Mouse (Mus musculus) ES-Bruce4 (cell line): ENCODE data around the gene Gdpd5. TPM values are rescaled to one million over a fixed set of nuclear protein-coding genes. Genes with fewer than 3 reads are reported as not detected.

Experiments
- H3K27ac ChIP-seq: 2 replicates; pipeline ENCODE4 v1.5.1; 2012; ENCODE audit warnings: low read length, inconsistent platforms; ENCODE audit not compliant: insufficient read depth
- H3K27me3 ChIP-seq: 2 replicates; pipeline ENCODE4 v1.6.1; 2012; ENCODE audit warnings: mild to moderate bottlenecking, low read length, inconsistent platforms; ENCODE audit not compliant: control insufficient read depth, poor library complexity, insufficient read depth, severe bottlenecking
- H3K36me3 ChIP-seq: 2 replicates; pipeline ENCODE4 v1.6.1; 2012; ENCODE audit warnings: inconsistent platforms, mild to moderate bottlenecking, low read length, moderate library complexity; ENCODE audit not compliant: control insufficient read depth, poor library complexity, insufficient read depth, severe bottlenecking
- H3K4me1 ChIP-seq: one replicate; pipeline ENCODE4 v1.8.1; 2011; ENCODE audit warnings: low read length; ENCODE audit not compliant: control insufficient read depth, insufficient read depth
- H3K4me3 ChIP-seq: 2 replicates; pipeline ENCODE4 v1.5.1; 2011; ENCODE audit warnings: low read depth, mild to moderate bottlenecking, low read length
- H3K9ac ChIP-seq: 2 replicates; pipeline ENCODE4 v1.6.1; 2012; ENCODE audit warnings: low read depth, mild to moderate bottlenecking, inconsistent platforms; ENCODE audit not compliant: poor library complexity, severe bottlenecking
- H3K9me3 ChIP-seq: replicated peaks from 2 replicates; pipeline ENCODE4 v1.6.1; 2012; ENCODE audit warnings: mild to moderate bottlenecking, low read length, inconsistent platforms; ENCODE audit not compliant: control insufficient read depth, poor library complexity, insufficient read depth, severe bottlenecking
- CTCF ChIP-seq: IDR thresholded peaks from one replicate; pipeline ENCODE4 v1.8.1; 2011; ENCODE audit warnings: low read depth, low read length
- EP300 ChIP-seq: IDR thresholded peaks from 2 replicates; pipeline ENCODE4 v1.6.1; 2011; ENCODE audit warnings: low read depth, low read length; ENCODE audit not compliant: insufficient read depth
- POLR2A ChIP-seq: IDR thresholded peaks from one replicate; pipeline ENCODE4 v1.8.1; 2011; ENCODE audit warnings: low read length; ENCODE audit not compliant: insufficient read depth
- polyA plus RNA-seq: library from polyadenylated mRNA; stranded (reverse); fragments of >200 nt; gene quantifications from 2 replicates; pipeline ENCODE4 v1.2.4, GENCODE M21; 2011; ENCODE audit warnings: low read depth; ENCODE audit not compliant: missing spikeins, insufficient read depth, insufficient read length

The Gdpd5 gene
- polyA plus RNA-seq, result 5.9 and 8.4 TPM in 2 replicates

- Histone ChIP-seq H3K36me3 (no peaks in the 10 kb centered on the region), H3K9me3 (no peaks in the 10 kb centered on the region), H3K27me3 (peaks cover 10% of the 10 kb centered on the region), H3K9ac (peak within 1 kb of the TSS; percentile 60), H3K4me1 (no peaks in the 10 kb centered on the region), H3K4me3 (peak within 1 kb of the TSS; percentile 84), H3K27ac (no peak within 1 kb of the TSS)
- TF ChIP-seq EP300, result no peak
- no peak for TF ChIP-seq CTCF
- no peak for TF ChIP-seq POLR2A
Measured at GRCm38 (mm10) chr7:99381214-99382087, at the start of gene Gdpd5. Gdpd5 (plus strand) TSS chr7:99381414.

- H3K9me3 ChIP-seq, result no peaks in the 10 kb centered on the region
- no peaks in the 10 kb centered on the region for H3K4me1 ChIP-seq
- H3K9ac ChIP-seq, result no peak overlapping the region
- H3K27me3 ChIP-seq, result no peaks in the 10 kb centered on the region
- no peaks in the 10 kb centered on the region for H3K36me3 ChIP-seq
- H3K4me3 ChIP-seq, result no peak overlapping the region
- H3K27ac ChIP-seq, result no peak overlapping the region
- TF ChIP-seq POLR2A (no peak), CTCF (peak; percentile 94)
Measured at GRCm38 (mm10) chr7:99332774-99333480, 48.3 kb upstream of the Gdpd5 start.

GRCm38 (mm10) chr7:99340736-99341135 is 40.5 kb upstream of the Gdpd5 start:
- Histone ChIP-seq H3K27ac (no peak overlapping the region), H3K9ac (no peak overlapping the region), H3K4me1 (no peaks in the 10 kb centered on the region), H3K36me3 (no peaks in the 10 kb centered on the region; the same call in 1 of the 2 replicates), H3K4me3 (no peak overlapping the region), H3K27me3 (no peaks in the 10 kb centered on the region), H3K9me3 (no peaks in the 10 kb centered on the region)
- TF ChIP-seq CTCF, result no peak

GRCm38 (mm10) chr7:99343577-99343976 is 37.6 kb upstream of the Gdpd5 start:
- Histone ChIP-seq H3K27ac (no peak overlapping the region), H3K4me3 (no peak overlapping the region), H3K9me3 (no peaks in the 10 kb centered on the region), H3K9ac (no peak overlapping the region), H3K36me3 (peaks cover 10% of the 10 kb centered on the region), H3K4me1 (no peaks in the 10 kb centered on the region), H3K27me3 (no peaks in the 10 kb centered on the region)
- TF ChIP-seq EP300 (no peak), CTCF (no peak), POLR2A (no peak)

GRCm38 (mm10) chr7:99347268-99347667 is 33.9 kb upstream of the Gdpd5 start:
- Histone ChIP-seq H3K27me3 (no peaks in the 10 kb centered on the region), H3K9me3 (no peaks in the 10 kb centered on the region), H3K4me1 (no peaks in the 10 kb centered on the region), H3K36me3 (peaks cover 10% of the 10 kb centered on the region), H3K4me3 (no peak overlapping the region), H3K9ac (no peak overlapping the region), H3K27ac (no peak overlapping the region)
- TF ChIP-seq EP300, result no peak
- TF ChIP-seq CTCF, result no peak
- no peak for TF ChIP-seq POLR2A

GRCm38 (mm10) chr7:99348883-99349282 is 32.3 kb upstream of the Gdpd5 start:
- H3K4me3 ChIP-seq, result peak overlapping the region; percentile 9
- H3K4me1 ChIP-seq, result no peaks in the 10 kb centered on the region

More at GRCm38 (mm10) chr7:99348883-99349282, 32.3 kb upstream of the Gdpd5 start:
- Histone ChIP-seq H3K9me3 (no peaks in the 10 kb centered on the region), H3K36me3 (peaks cover 10% of the 10 kb centered on the region), H3K27me3 (no peaks in the 10 kb centered on the region), H3K9ac (no peak overlapping the region), H3K27ac (no peak overlapping the region)
- TF ChIP-seq EP300 (no peak), CTCF (no peak), POLR2A (no peak)
